Comparison of ENCODE assay signal across 8 mouse cellular contexts in genomic region chr15:103102068-103102840, GRCm38 (mm10).
DNase-seq lines count a peak whose midpoint lies in the region; ATAC-seq and TF ChIP-seq lines count a peak whose summit lies in the region.

No protein-coding gene starts in this region.

- DNase-seq in adrenal gland, adult 2 months = peak; percentile 75
- peak; percentile 56 for DNase-seq in forelimb bud, embryonic 11.5 days (ENCODE audit: low read depth, low spot score)
- DNase-seq in kidney, adult 2 months = peak; percentile 64
- peak; percentile 95 for DNase-seq in midbrain, embryonic 11.5 days (ENCODE audit: low spot score, missing footprints)
- no peak for DNase-seq in adipocyte (ENCODE audit: low spot score)
- no peak for DNase-seq in cerebellum, postnatal 14 days
- no peak for DNase-seq in layer of hippocampus, adult 11-12 months (ENCODE audit: low spot score)

- H3K9me3 ChIP-seq in E14TG2a.4 (ENCODE audit: low read length) = no peaks in the 10 kb centered on the region
- H3K9me3 ChIP-seq in midbrain, embryonic 11.5 days (ENCODE audit: control insufficient read depth, low read length) = no peaks in the 10 kb centered on the region

- 8% methylated on average over 46 of the region's 46 CpGs for WGBS in kidney, adult 2 months
- 1% methylated on average over 46 of the region's 46 CpGs for WGBS in midbrain, embryonic 11.5 days

- H3K4me1 ChIP-seq in E14TG2a.4 (replicated peaks; ENCODE audit: low read depth, low read length) = peaks cover 14% of the 10 kb centered on the region
- no peaks in the 10 kb centered on the region; the same call in 1 of the 2 replicates for H3K4me1 ChIP-seq in kidney, adult 2 months (ENCODE audit: control insufficient read depth, insufficient read depth, low read length)
- H3K4me1 ChIP-seq in midbrain, embryonic 11.5 days (ENCODE audit: control insufficient read depth, insufficient read depth, low read length) = peaks cover 22% of the 10 kb centered on the region

- H3K9ac ChIP-seq in midbrain, embryonic 11.5 days (ENCODE audit: low read length) = peak overlapping the region; percentile 60

- no peaks in the 10 kb centered on the region for H3K36me3 ChIP-seq in E14TG2a.4 (ENCODE audit: insufficient read depth, low read length)
- no peaks in the 10 kb centered on the region for H3K36me3 ChIP-seq in kidney, adult 2 months (ENCODE audit: control insufficient read depth, insufficient read depth, low read length)
- no peaks in the 10 kb centered on the region; the same call in 1 of the 2 replicates for H3K36me3 ChIP-seq in midbrain, embryonic 11.5 days (ENCODE audit: control insufficient read depth, insufficient read depth, low read length)

- TF ChIP-seq CTCF in E14TG2a.4 (conservative IDR thresholded peaks at IDR 0.05; ENCODE audit: low read length) = no peak
- TF ChIP-seq CTCF in kidney, adult 2 months (conservative IDR thresholded peaks at IDR 0.05; ENCODE audit: insufficient read depth, insufficient read length, low read depth, low read length) = no peak

- H3K27ac ChIP-seq in kidney, adult 2 months (ENCODE audit: insufficient read depth, low read depth, low read length) = no peak overlapping the region
- H3K27ac ChIP-seq in midbrain, embryonic 11.5 days (ENCODE audit: low read depth, low read length) = no peak overlapping the region

- H3K4me3 ChIP-seq in E14TG2a.4 (replicated peaks; ENCODE audit: low read length) = peak overlapping the region; percentile 75
- H3K4me3 ChIP-seq in kidney, adult 2 months (ENCODE audit: insufficient read depth, low read depth, low read length) = peak overlapping the region; percentile 55
- H3K4me3 ChIP-seq in midbrain, embryonic 11.5 days (ENCODE audit: low read depth, low read length) = peak overlapping the region; percentile 46

- ATAC-seq in midbrain, embryonic 11.5 days (ENCODE audit: low FRiP score) = peak; percentile 75

- no peak for TF ChIP-seq POLR2A in kidney, adult 2 months (IDR thresholded peaks at IDR 0.05; ENCODE audit: low read depth, low read length)

- H3K27me3 ChIP-seq in E14TG2a.4 (ENCODE audit: insufficient read depth, low read length) = peaks cover 82% of the 10 kb centered on the region
- no peaks in the 10 kb centered on the region; the same call in 1 of the 2 replicates for H3K27me3 ChIP-seq in kidney, adult 2 months (replicated peaks; ENCODE audit: control insufficient read depth, insufficient read depth, low read length)
- H3K27me3 ChIP-seq in midbrain, embryonic 11.5 days (ENCODE audit: control insufficient read depth, insufficient read depth, low read length) = peaks cover 42% of the 10 kb centered on the region

- H3K4me2 ChIP-seq in midbrain, embryonic 11.5 days = peak overlapping the region; percentile 79

Comparison
In these comparisons a context has a peak if more than half of its experiments do, and no peak if none do; other contexts are left out.
1. DNase-seq: peak in adrenal gland, adult 2 months (single experiment), forelimb bud, embryonic 11.5 days (single experiment), kidney, adult 2 months (single experiment) and midbrain, embryonic 11.5 days (single experiment); none in adipocyte (single experiment), cerebellum, postnatal 14 days (0 of 2) and layer of hippocampus, adult 11-12 months (single experiment).
2. Peak in every context shown above with its lines, with median percentiles within 50 percentile points of each other: H3K4me3 ChIP-seq.